Mouse (Mus musculus): ENCODE measurements around the gene Itga9. TPM values are rescaled to one million over a fixed set of nuclear protein-coding genes. Genes with fewer than 3 reads are reported as not detected.
"Not testable (repeated sequence)": the region's sequence is repeated elsewhere in the genome, so short reads cannot be mapped to it uniquely, and the experiment has no call there.

Gene Itga9
- polyA plus RNA-seq, 1 experiment: 0.14 TPM

GRCm38 (mm10) chr9:118590230-118590629, 16.3 kb upstream of the Itga9 start:
- Histone ChIP-seq H3K27me3 (ENCODE audit: control insufficient read depth, insufficient read depth, insufficient read length) (peaks cover 4% of the 10 kb centered on the region), H3ac (ENCODE audit: control insufficient read depth, insufficient read length) (no peak overlapping the region), H3K4me3 (no peak overlapping the region), H3K36me3 (ENCODE audit: control insufficient read depth, insufficient read depth) (no peaks in the 10 kb centered on the region), H3K4me2 (ENCODE audit: low read depth) (no peak overlapping the region), H3K79me2 (ENCODE audit: control insufficient read depth, insufficient read depth) (no peaks in the 10 kb centered on the region)
- peak; percentile 20 for TF ChIP-seq SRF (IDR thresholded peaks at IDR 0.05; ENCODE audit: control insufficient read depth, insufficient read length, low read depth)
- no peak for TF ChIP-seq USF1 (IDR thresholded peaks at IDR 0.05; ENCODE audit: low read depth)

GRCm38 (mm10) chr9:118591633-118592032, 14.9 kb upstream of the Itga9 start:
- Histone ChIP-seq H3ac (ENCODE audit: control insufficient read depth, insufficient read length) (no peak overlapping the region), H3K36me3 (ENCODE audit: control insufficient read depth, insufficient read depth) (no peaks in the 10 kb centered on the region), H3K4me2 (ENCODE audit: low read depth) (no peak overlapping the region), H3K79me2 (ENCODE audit: control insufficient read depth, insufficient read depth) (no peaks in the 10 kb centered on the region), H3K27me3 (ENCODE audit: control insufficient read depth, insufficient read depth, insufficient read length) (peaks cover 12% of the 10 kb centered on the region), H3K4me3 (no peak overlapping the region)
- TF ChIP-seq POLR2AphosphoS2 (IDR thresholded peaks at IDR 0.05; ENCODE audit: insufficient read length, low read depth): no peak
- peak; percentile 3 for TF ChIP-seq USF1 (IDR thresholded peaks at IDR 0.05; ENCODE audit: low read depth)
- TF ChIP-seq TCF12 (IDR thresholded peaks at IDR 0.05; ENCODE audit: insufficient read depth, poor library complexity, severe bottlenecking): no peak
- TF ChIP-seq POLR2A (IDR thresholded peaks at IDR 0.05; ENCODE audit: insufficient read length, low read depth): no peak
- no peak for TF ChIP-seq MAX (IDR thresholded peaks at IDR 0.05; ENCODE audit: low read depth)
- TF ChIP-seq REST (IDR thresholded peaks at IDR 0.05; ENCODE audit: insufficient read depth, insufficient read length): no peak

- Histone ChIP-seq H3K36me3 (ENCODE audit: control insufficient read depth, insufficient read depth) (no peaks in the 10 kb centered on the region), H3K27me3 (ENCODE audit: control insufficient read depth, insufficient read depth, insufficient read length) (peaks cover 12% of the 10 kb centered on the region), H3ac (ENCODE audit: control insufficient read depth, insufficient read length) (no peak overlapping the region), H3K4me2 (ENCODE audit: low read depth) (no peak overlapping the region), H3K4me3 (no peak overlapping the region), H3K79me2 (ENCODE audit: control insufficient read depth, insufficient read depth) (no peaks in the 10 kb centered on the region)
- no peak for TF ChIP-seq MYOD1 (IDR thresholded peaks at IDR 0.05; ENCODE audit: control insufficient read depth in 1 of 3, insufficient read length in 2 of 3, low read depth in 2 of 3)
- TF ChIP-seq E2F4 (IDR thresholded peaks at IDR 0.05; ENCODE audit: insufficient read depth): no peak
- TF ChIP-seq USF1 (IDR thresholded peaks at IDR 0.05; ENCODE audit: low read depth): no peak
- no peak for TF ChIP-seq TCF3 (IDR thresholded peaks at IDR 0.05; ENCODE audit: insufficient read length, low read depth)
- no peak for TF ChIP-seq TCF12 (IDR thresholded peaks at IDR 0.05; ENCODE audit: insufficient read depth, poor library complexity, severe bottlenecking)
- no peak for TF ChIP-seq MAX (IDR thresholded peaks at IDR 0.05; ENCODE audit: low read depth)
- no peak for TF ChIP-seq POLR2AphosphoS2 (IDR thresholded peaks at IDR 0.05; ENCODE audit: insufficient read length, low read depth)
- TF ChIP-seq SRF (IDR thresholded peaks at IDR 0.05; ENCODE audit: control insufficient read depth, insufficient read length, low read depth): no peak
- TF ChIP-seq POLR2A (IDR thresholded peaks at IDR 0.05; ENCODE audit: insufficient read length, low read depth): no peak
- TF ChIP-seq MYOG (IDR thresholded peaks at IDR 0.05; ENCODE audit: control insufficient read depth in 1 of 3, insufficient read depth in 1 of 3, insufficient read length in 2 of 3, low read depth in 2 of 3): no peak
Measured at GRCm38 (mm10) chr9:118592585-118593249, 13.8 kb upstream of the Itga9 start.

DNA sequence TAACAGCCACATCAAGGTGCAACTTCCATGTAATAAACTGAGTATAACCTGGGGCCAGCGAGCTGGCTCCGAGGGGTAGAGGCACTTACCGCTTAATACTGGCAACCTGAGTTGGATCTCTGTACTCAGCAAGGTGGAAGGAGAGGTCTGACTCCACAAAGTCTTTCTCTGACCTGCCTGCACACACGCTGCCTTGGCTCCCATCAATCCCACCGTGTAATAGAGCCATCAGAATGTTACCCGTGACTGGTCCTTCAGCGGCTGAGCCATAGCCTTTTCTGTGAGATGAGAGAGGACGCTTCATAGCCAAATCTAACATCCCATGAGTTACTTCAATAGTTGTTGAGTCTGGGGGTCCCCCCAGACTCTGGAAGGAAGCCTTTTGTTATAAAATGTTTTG, 13.0 kb upstream of the Itga9 start:
- no peak overlapping the region for H3ac ChIP-seq (ENCODE audit: control insufficient read depth, insufficient read length)
- no peaks in the 10 kb centered on the region for H3K79me2 ChIP-seq (ENCODE audit: control insufficient read depth, insufficient read depth)
- TF ChIP-seq MAX (IDR thresholded peaks at IDR 0.05; ENCODE audit: low read depth) (no peak), USF1 (IDR thresholded peaks at IDR 0.05; ENCODE audit: low read depth) (no peak), MYOG (IDR thresholded peaks at IDR 0.05; ENCODE audit: control insufficient read depth in 1 of 3, insufficient read depth in 1 of 3, insufficient read length in 2 of 3, low read depth in 2 of 3) (no peak), MYOD1 (IDR thresholded peaks at IDR 0.05; ENCODE audit: control insufficient read depth in 1 of 3, insufficient read length in 2 of 3, low read depth in 2 of 3) (no peak), CEBPB (IDR thresholded peaks at IDR 0.05; ENCODE audit: insufficient read depth, poor library complexity, severe bottlenecking) (no peak), E2F4 (IDR thresholded peaks at IDR 0.05; ENCODE audit: insufficient read depth) (no peak), REST (IDR thresholded peaks at IDR 0.05; ENCODE audit: insufficient read depth, insufficient read length) (no peak), TCF12 (IDR thresholded peaks at IDR 0.05; ENCODE audit: insufficient read depth, poor library complexity, severe bottlenecking) (no peak), POLR2A (IDR thresholded peaks at IDR 0.05; ENCODE audit: insufficient read length, low read depth) (no peak), POLR2AphosphoS2 (IDR thresholded peaks at IDR 0.05; ENCODE audit: insufficient read length, low read depth) (no peak), SRF (IDR thresholded peaks at IDR 0.05; ENCODE audit: control insufficient read depth, insufficient read length, low read depth) (no peak), TCF3 (IDR thresholded peaks at IDR 0.05; ENCODE audit: insufficient read length, low read depth) (no peak)
- H3K4me2 ChIP-seq (ENCODE audit: low read depth): no peak overlapping the region
- no peaks in the 10 kb centered on the region for H3K36me3 ChIP-seq (ENCODE audit: control insufficient read depth, insufficient read depth)
- H3K27me3 ChIP-seq (ENCODE audit: control insufficient read depth, insufficient read depth, insufficient read length): peaks cover 17% of the 10 kb centered on the region
- no peak overlapping the region for H3K4me3 ChIP-seq

GRCm38 (mm10) chr9:118596767-118597166, 9.7 kb upstream of the Itga9 start:
- H3K36me3 ChIP-seq (ENCODE audit: control insufficient read depth, insufficient read depth): no peaks in the 10 kb centered on the region
- no peak overlapping the region for H3K4me3 ChIP-seq
- TF ChIP-seq POLR2AphosphoS2 (IDR thresholded peaks at IDR 0.05; ENCODE audit: insufficient read length, low read depth) (no peak), E2F4 (IDR thresholded peaks at IDR 0.05; ENCODE audit: insufficient read depth) (no peak), CEBPB (IDR thresholded peaks at IDR 0.05; ENCODE audit: insufficient read depth, poor library complexity, severe bottlenecking) (no peak), TCF3 (IDR thresholded peaks at IDR 0.05; ENCODE audit: insufficient read length, low read depth) (no peak), USF1 (IDR thresholded peaks at IDR 0.05; ENCODE audit: low read depth) (no peak), POLR2A (IDR thresholded peaks at IDR 0.05; ENCODE audit: insufficient read length, low read depth) (no peak), SRF (IDR thresholded peaks at IDR 0.05; ENCODE audit: control insufficient read depth, insufficient read length, low read depth) (no peak), MYOD1 (IDR thresholded peaks at IDR 0.05; ENCODE audit: control insufficient read depth in 1 of 3, insufficient read length in 2 of 3, low read depth in 2 of 3) (no peak), REST (IDR thresholded peaks at IDR 0.05; ENCODE audit: insufficient read depth, insufficient read length) (no peak), MYOG (IDR thresholded peaks at IDR 0.05; ENCODE audit: control insufficient read depth in 1 of 3, insufficient read depth in 1 of 3, insufficient read length in 2 of 3, low read depth in 2 of 3) (no peak), TCF12 (IDR thresholded peaks at IDR 0.05; ENCODE audit: insufficient read depth, poor library complexity, severe bottlenecking) (no peak)
- H3K27me3 ChIP-seq (ENCODE audit: control insufficient read depth, insufficient read depth, insufficient read length): peaks cover 17% of the 10 kb centered on the region
- no peaks in the 10 kb centered on the region for H3K79me2 ChIP-seq (ENCODE audit: control insufficient read depth, insufficient read depth)
- no peak overlapping the region for H3ac ChIP-seq (ENCODE audit: control insufficient read depth, insufficient read length)
- H3K4me2 ChIP-seq (ENCODE audit: low read depth): no peak overlapping the region

DNA sequence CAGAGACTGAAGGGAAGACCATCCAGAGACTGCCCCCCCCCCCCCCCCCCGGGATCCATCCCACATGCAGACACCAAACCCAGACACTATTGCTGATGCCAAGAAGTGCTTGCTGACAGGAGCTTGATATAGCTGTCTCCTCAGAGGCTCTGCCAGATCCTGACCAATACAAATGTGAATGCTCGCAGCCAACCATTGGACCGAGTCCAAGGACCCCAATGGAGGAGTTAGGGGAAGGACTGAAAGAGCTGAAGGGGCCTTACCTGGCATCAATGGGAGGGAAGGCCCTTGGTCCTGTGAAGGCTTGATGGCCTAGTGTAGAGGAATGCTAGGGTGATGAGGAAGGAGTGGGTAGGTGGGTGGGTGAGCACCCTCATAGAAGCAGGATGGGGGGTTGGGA, 6.1 kb upstream of the Itga9 start:
- not testable (repeated sequence) for H3K79me2 ChIP-seq (ENCODE audit: control insufficient read depth, insufficient read depth); H3K36me3 ChIP-seq (ENCODE audit: control insufficient read depth, insufficient read depth); H3ac ChIP-seq (ENCODE audit: control insufficient read depth, insufficient read length); H3K4me2 ChIP-seq (ENCODE audit: low read depth); H3K4me3 ChIP-seq
- H3K27me3 ChIP-seq (ENCODE audit: control insufficient read depth, insufficient read depth, insufficient read length): peaks cover 20% of the 10 kb centered on the region

All from myocyte (in vitro differentiated cells).